Mouse (Mus musculus): ENCODE results near the gene Mccc1. TPM values are rescaled to one million over a fixed set of nuclear protein-coding genes. Genes with fewer than 3 reads are reported as not detected.

The Mccc1 gene
- polyA plus RNA-seq, 1 experiment, result 12.7 TPM

- peaks cover 75% of the 10 kb centered on the region for H3K79me2 ChIP-seq (ENCODE audit: control insufficient read depth, insufficient read depth)
- no peak overlapping the region for H3K4me2 ChIP-seq (ENCODE audit: low read depth)
- H3K36me3 ChIP-seq (ENCODE audit: control insufficient read depth, insufficient read depth), result peaks cover 3% of the 10 kb centered on the region
- no peak overlapping the region for H3ac ChIP-seq (ENCODE audit: control insufficient read depth, insufficient read length)
- H3K4me3 ChIP-seq, result no peak overlapping the region
- TF ChIP-seq E2F4 (IDR thresholded peaks at IDR 0.05; ENCODE audit: insufficient read depth), result no peak
- no peak for TF ChIP-seq TCF12 (IDR thresholded peaks at IDR 0.05; ENCODE audit: insufficient read depth, poor library complexity, severe bottlenecking)
- no peak for TF ChIP-seq POLR2AphosphoS2 (IDR thresholded peaks at IDR 0.05; ENCODE audit: insufficient read length, low read depth)
- no peak for TF ChIP-seq USF1 (IDR thresholded peaks at IDR 0.05; ENCODE audit: low read depth)
- no peak for TF ChIP-seq CEBPB (IDR thresholded peaks at IDR 0.05; ENCODE audit: insufficient read depth, poor library complexity, severe bottlenecking)
- no peak for TF ChIP-seq MAX (IDR thresholded peaks at IDR 0.05; ENCODE audit: low read depth)
- TF ChIP-seq MYOD1 (IDR thresholded peaks at IDR 0.05; ENCODE audit: control insufficient read depth in 1 of 3, insufficient read length in 2 of 3, low read depth in 2 of 3), result no peak
- TF ChIP-seq SRF (IDR thresholded peaks at IDR 0.05; ENCODE audit: control insufficient read depth, insufficient read length, low read depth), result no peak
- no peak for TF ChIP-seq POLR2A (IDR thresholded peaks at IDR 0.05; ENCODE audit: insufficient read length, low read depth)
- no peaks in the 10 kb centered on the region for H3K27me3 ChIP-seq (ENCODE audit: control insufficient read depth, insufficient read depth, insufficient read length)
These were observed 76.5 kb downstream of the Mccc1 start for GRCm38 (mm10) chr3:35924007-35924406.

DNA sequence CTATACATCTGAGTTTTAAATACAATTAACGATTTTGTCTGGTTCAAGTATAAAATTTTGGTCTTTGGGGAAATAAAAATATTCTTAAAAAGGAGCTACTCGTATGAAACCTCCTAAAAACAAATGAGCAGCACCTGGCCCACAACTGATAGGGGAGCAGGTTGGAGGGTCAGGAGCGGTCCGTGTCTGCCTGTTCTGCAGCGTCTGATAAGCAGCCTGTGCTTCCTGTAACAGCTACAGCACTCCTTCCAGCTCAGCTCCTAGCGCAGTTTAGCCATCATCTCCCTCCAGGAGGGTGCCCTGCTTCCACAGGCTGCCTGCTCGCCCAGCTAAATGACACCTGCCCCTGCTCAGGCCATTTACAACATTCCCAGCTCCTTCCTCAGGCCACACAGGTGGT is 77.0 kb downstream of the Mccc1 start:
- H3K27me3 ChIP-seq (ENCODE audit: control insufficient read depth, insufficient read depth, insufficient read length), result no peaks in the 10 kb centered on the region
- no peak overlapping the region for H3K4me2 ChIP-seq (ENCODE audit: low read depth)
- no peak for TF ChIP-seq MYOD1 (IDR thresholded peaks at IDR 0.05; ENCODE audit: control insufficient read depth in 1 of 3, insufficient read length in 2 of 3, low read depth in 2 of 3)
- TF ChIP-seq TCF12 (IDR thresholded peaks at IDR 0.05; ENCODE audit: insufficient read depth, poor library complexity, severe bottlenecking), result no peak
- no peak for TF ChIP-seq TCF3 (IDR thresholded peaks at IDR 0.05; ENCODE audit: insufficient read length, low read depth)
- no peak for TF ChIP-seq USF1 (IDR thresholded peaks at IDR 0.05; ENCODE audit: low read depth)
- TF ChIP-seq CEBPB (IDR thresholded peaks at IDR 0.05; ENCODE audit: insufficient read depth, poor library complexity, severe bottlenecking), result no peak
- no peak for TF ChIP-seq MAX (IDR thresholded peaks at IDR 0.05; ENCODE audit: low read depth)
- no peak for TF ChIP-seq MYOG (IDR thresholded peaks at IDR 0.05; ENCODE audit: control insufficient read depth in 1 of 3, insufficient read depth in 1 of 3, insufficient read length in 2 of 3, low read depth in 2 of 3)
- TF ChIP-seq E2F4 (IDR thresholded peaks at IDR 0.05; ENCODE audit: insufficient read depth), result no peak
- no peak for TF ChIP-seq SRF (IDR thresholded peaks at IDR 0.05; ENCODE audit: control insufficient read depth, insufficient read length, low read depth)
- TF ChIP-seq POLR2AphosphoS2 (IDR thresholded peaks at IDR 0.05; ENCODE audit: insufficient read length, low read depth), result no peak
- no peak for TF ChIP-seq REST (IDR thresholded peaks at IDR 0.05; ENCODE audit: insufficient read depth, insufficient read length)
- TF ChIP-seq POLR2A (IDR thresholded peaks at IDR 0.05; ENCODE audit: insufficient read length, low read depth), result no peak
- H3ac ChIP-seq (ENCODE audit: control insufficient read depth, insufficient read length), result no peak overlapping the region
- H3K36me3 ChIP-seq (ENCODE audit: control insufficient read depth, insufficient read depth), result peaks cover 6% of the 10 kb centered on the region
- no peak overlapping the region for H3K4me3 ChIP-seq
- H3K79me2 ChIP-seq (ENCODE audit: control insufficient read depth, insufficient read depth), result peaks cover 70% of the 10 kb centered on the region

DNA sequence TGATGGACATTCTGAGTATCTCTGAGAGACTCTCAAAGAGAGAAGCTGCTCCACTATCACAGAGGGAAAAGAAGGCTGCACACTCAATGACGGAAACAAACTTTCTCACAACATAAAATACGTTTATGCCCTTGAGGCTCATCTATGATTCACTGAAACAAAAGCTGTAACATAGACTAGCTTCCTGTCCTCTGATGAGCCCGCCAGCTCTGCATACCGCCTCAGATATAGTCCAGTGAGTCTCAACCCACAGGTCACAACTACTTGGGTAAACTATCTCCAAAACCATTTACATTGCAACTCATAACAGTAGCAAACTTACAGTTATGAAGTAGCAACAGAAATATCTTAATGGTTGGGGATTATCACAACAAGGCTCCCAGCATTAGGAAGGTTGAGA is 78.0 kb downstream of the Mccc1 start:
- peaks cover 6% of the 10 kb centered on the region for H3K36me3 ChIP-seq (ENCODE audit: control insufficient read depth, insufficient read depth)
- H3K4me2 ChIP-seq (ENCODE audit: low read depth), result no peak overlapping the region
- peaks cover 61% of the 10 kb centered on the region for H3K79me2 ChIP-seq (ENCODE audit: control insufficient read depth, insufficient read depth)
- no peak overlapping the region for H3ac ChIP-seq (ENCODE audit: control insufficient read depth, insufficient read length)
- no peak overlapping the region for H3K4me3 ChIP-seq
- no peaks in the 10 kb centered on the region for H3K27me3 ChIP-seq (ENCODE audit: control insufficient read depth, insufficient read depth, insufficient read length)
- no peak for TF ChIP-seq TCF12 (IDR thresholded peaks at IDR 0.05; ENCODE audit: insufficient read depth, poor library complexity, severe bottlenecking)
- TF ChIP-seq POLR2AphosphoS2 (IDR thresholded peaks at IDR 0.05; ENCODE audit: insufficient read length, low read depth), result no peak
- TF ChIP-seq MYOD1 (IDR thresholded peaks at IDR 0.05; ENCODE audit: control insufficient read depth in 1 of 3, insufficient read length in 2 of 3, low read depth in 2 of 3), result no peak
- TF ChIP-seq MYOG (IDR thresholded peaks at IDR 0.05; ENCODE audit: control insufficient read depth in 1 of 3, insufficient read depth in 1 of 3, insufficient read length in 2 of 3, low read depth in 2 of 3), result no peak
- no peak for TF ChIP-seq POLR2A (IDR thresholded peaks at IDR 0.05; ENCODE audit: insufficient read length, low read depth)
- TF ChIP-seq MAX (IDR thresholded peaks at IDR 0.05; ENCODE audit: low read depth), result no peak
- no peak for TF ChIP-seq USF1 (IDR thresholded peaks at IDR 0.05; ENCODE audit: low read depth)
- TF ChIP-seq E2F4 (IDR thresholded peaks at IDR 0.05; ENCODE audit: insufficient read depth), result no peak
- no peak for TF ChIP-seq REST (IDR thresholded peaks at IDR 0.05; ENCODE audit: insufficient read depth, insufficient read length)
- TF ChIP-seq CEBPB (IDR thresholded peaks at IDR 0.05; ENCODE audit: insufficient read depth, poor library complexity, severe bottlenecking), result no peak
- no peak for TF ChIP-seq SRF (IDR thresholded peaks at IDR 0.05; ENCODE audit: control insufficient read depth, insufficient read length, low read depth)
- no peak for TF ChIP-seq TCF3 (IDR thresholded peaks at IDR 0.05; ENCODE audit: insufficient read length, low read depth)

GRCm38 (mm10) chr3:35918229-35918628 is 82.2 kb downstream of the Mccc1 start:
- Histone ChIP-seq H3K4me3 (no peak overlapping the region), H3K36me3 (ENCODE audit: control insufficient read depth, insufficient read depth) (peaks cover 31% of the 10 kb centered on the region), H3ac (ENCODE audit: control insufficient read depth, insufficient read length) (no peak overlapping the region), H3K4me2 (ENCODE audit: low read depth) (no peak overlapping the region), H3K27me3 (ENCODE audit: control insufficient read depth, insufficient read depth, insufficient read length) (no peaks in the 10 kb centered on the region), H3K79me2 (ENCODE audit: control insufficient read depth, insufficient read depth) (peaks cover 23% of the 10 kb centered on the region)
- TF ChIP-seq REST (IDR thresholded peaks at IDR 0.05; ENCODE audit: insufficient read depth, insufficient read length) (no peak), CEBPB (IDR thresholded peaks at IDR 0.05; ENCODE audit: insufficient read depth, poor library complexity, severe bottlenecking) (no peak), POLR2A (IDR thresholded peaks at IDR 0.05; ENCODE audit: insufficient read length, low read depth) (no peak), TCF12 (IDR thresholded peaks at IDR 0.05; ENCODE audit: insufficient read depth, poor library complexity, severe bottlenecking) (no peak), MYOD1 (IDR thresholded peaks at IDR 0.05; ENCODE audit: control insufficient read depth in 1 of 3, insufficient read length in 2 of 3, low read depth in 2 of 3) (no peak)

Other genes with a start within 250 kb of the Mccc1 start
- 5.6 TPM for gene Atp11b, start 246.6 kb downstream of the Mccc1 start, polyA plus RNA-seq (2012; fragmentation: generic; extraction: Trizol)
- gene Dcun1d1, start 63.2 kb downstream of the Mccc1 start, polyA plus RNA-seq (2012; fragmentation: generic; extraction: Trizol), result 15.1 TPM
- gene Ccdc144b, start 52.9 kb upstream of the Mccc1 start, polyA plus RNA-seq (2012; fragmentation: generic; extraction: Trizol), result not detected
- gene Acad9, start 65.3 kb upstream of the Mccc1 start, polyA plus RNA-seq (2012; fragmentation: generic; extraction: Trizol), result 20.5 TPM
- 1.0 TPM for gene D3Ertd254e, start 150.3 kb upstream of the Mccc1 start, polyA plus RNA-seq (2012; fragmentation: generic; extraction: Trizol)
- gene Qrfpr, start 221.6 kb upstream of the Mccc1 start, polyA plus RNA-seq (2012; fragmentation: generic; extraction: Trizol), result not detected